In genomic region chr3:144362472-144362871, GRCm38 (mm10) we compare ENCODE assay signal across 8 mouse cellular contexts.
DNase-seq lines count a peak whose midpoint lies in the region; ATAC-seq lines count a peak whose summit lies in the region.

No protein-coding gene starts in this region.

- no peak overlapping the region for H3K4me3 ChIP-seq in kidney, embryonic 16.5 days (ENCODE audit: low read length)
- H3K4me3 ChIP-seq in forebrain, embryonic 13.5 days, result no peak overlapping the region

- H3K9me3 ChIP-seq in kidney, embryonic 16.5 days (ENCODE audit: low read length), result no peaks in the 10 kb centered on the region
- H3K9me3 ChIP-seq in forebrain, embryonic 13.5 days (replicated peaks), result no peaks in the 10 kb centered on the region; the same call in 1 of the 2 replicates

- peak; percentile 57 for DNase-seq in kidney, adult 18-20 months
- peak; percentile 62 for DNase-seq in CD4-positive, CD25-positive, alpha-beta regulatory T cell, adult 2 months (ENCODE audit: low read depth, low spot score)
- peak; percentile 46 for DNase-seq in induced T-regulatory cell, adult 2 months (ENCODE audit: low read depth)
- DNase-seq in spleen, postnatal 10 days (ENCODE audit: low spot score in 2 of 2), result peak; percentile 14 to 74
- DNase-seq in embryo, embryonic 10.5 days (ENCODE audit: low spot score), result no peak

- H3K9ac ChIP-seq in kidney, embryonic 16.5 days (replicated peaks; ENCODE audit: low read length), result no peak overlapping the region
- no peak overlapping the region for H3K9ac ChIP-seq in forebrain, embryonic 13.5 days

- no peaks in the 10 kb centered on the region for H3K36me3 ChIP-seq in kidney, embryonic 16.5 days (ENCODE audit: insufficient read depth, low read length)
- no peaks in the 10 kb centered on the region for H3K36me3 ChIP-seq in forebrain, embryonic 13.5 days (ENCODE audit: poor library complexity, severe bottlenecking)

- WGBS in kidney, embryonic 16.5 days, result 62% methylated on average over 10 of the region's 10 CpGs
- WGBS in forebrain, embryonic 13.5 days, result 62% methylated on average over 10 of the region's 10 CpGs

- H3K4me2 ChIP-seq in kidney, embryonic 16.5 days (replicated peaks; ENCODE audit: low read depth, low read length), result no peak overlapping the region
- no peak overlapping the region for H3K4me2 ChIP-seq in forebrain, embryonic 13.5 days

- no peaks in the 10 kb centered on the region for H3K27me3 ChIP-seq in kidney, embryonic 16.5 days (ENCODE audit: insufficient read depth, low read length)
- peaks cover 4% of the 10 kb centered on the region for H3K27me3 ChIP-seq in forebrain, embryonic 13.5 days

- H3K27ac ChIP-seq in kidney, embryonic 16.5 days (ENCODE audit: low read length), result no peak overlapping the region
- H3K27ac ChIP-seq in forebrain, embryonic 13.5 days, result no peak overlapping the region

- H3K4me1 ChIP-seq in kidney, embryonic 16.5 days (ENCODE audit: insufficient read depth, low read length), result no peaks in the 10 kb centered on the region
- peaks cover 11% of the 10 kb centered on the region for H3K4me1 ChIP-seq in forebrain, embryonic 13.5 days

- ATAC-seq in kidney, embryonic 16.5 days (ENCODE audit: low FRiP score, low TSS enrichment), result no peak
- ATAC-seq in activated CD4-positive, CD25-positive, alpha-beta regulatory T cell, adult 4 months, result peak; percentile 28
- ATAC-seq in forebrain, embryonic 13.5 days, result no peak
